Mouse (Mus musculus) stomach, postnatal 0 days (tissue): ENCODE measurements around the gene Cttnbp2.

Experiments used
- CTCF ChIP-seq: IDR thresholded peaks from 2 replicates; pipeline ENCODE4 v1.5.1; 2016; ENCODE audit warnings: antibody characterized with exemption, low read depth, mild to moderate bottlenecking, moderate library complexity
- EP300 ChIP-seq: optimal IDR thresholded peaks from 2 replicates; pipeline ENCODE3; 2016; ENCODE audit warnings: antibody characterized with exemption

GRCm38 (mm10) chr6:18440918-18441532, 73.6 kb downstream of the Cttnbp2 start:
- no peak for TF ChIP-seq CTCF
- TF ChIP-seq EP300: no peak
